In the genomic region with DNA sequence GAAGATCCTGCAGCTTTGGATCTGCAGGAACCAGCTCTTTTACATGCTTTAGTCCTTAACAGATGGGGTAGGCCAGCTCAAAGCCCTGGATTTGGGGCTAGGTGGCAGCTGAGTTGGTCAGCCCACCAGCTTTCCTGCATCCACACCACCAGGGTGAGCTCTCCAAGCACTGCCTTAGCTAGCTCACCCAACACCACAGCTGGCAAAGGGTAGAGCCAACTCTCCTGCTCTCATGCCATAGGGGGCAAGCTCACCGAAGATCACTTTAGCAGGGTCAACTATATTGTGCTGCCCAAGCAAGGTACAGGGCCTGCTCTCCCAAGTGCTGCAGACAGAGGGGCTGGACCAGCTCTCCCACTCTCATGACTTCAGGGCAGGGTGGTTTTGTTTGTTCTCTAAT, we compare ENCODE assay signal across 22 mouse cellular contexts. TPM values are rescaled to one million over a fixed set of nuclear protein-coding genes. Genes with fewer than 3 reads are reported as not detected.
"Had no signal": no experiment of that assay in that cellular context is flagged by ENCODE, and none has a peak within 500 bp of the region (broad histone marks: within the 10 kb centered on the region; RNA-seq: fewer than 3 reads in every experiment).

No protein-coding gene starts in this region.

- H3K4me3 ChIP-seq: kidney, embryonic 15.5 days; limb, embryonic 12.5 days; limb, embryonic 15.5 days; lung, embryonic 15.5 days; midbrain, embryonic 12.5 days; midbrain, embryonic 15.5 days; neural tube, embryonic 12.5 days; neural tube, embryonic 15.5 days; stomach, embryonic 15.5 days had no signal

- H3K4me2 ChIP-seq: kidney, embryonic 15.5 days; limb, embryonic 12.5 days; limb, embryonic 15.5 days; liver, embryonic 11.5 days; lung, embryonic 15.5 days; midbrain, embryonic 12.5 days; midbrain, embryonic 15.5 days; neural tube, embryonic 12.5 days; neural tube, embryonic 15.5 days; stomach, embryonic 15.5 days had no signal

- H3K36me3 ChIP-seq: kidney, embryonic 15.5 days; limb, embryonic 12.5 days; limb, embryonic 15.5 days; lung, embryonic 15.5 days; midbrain, embryonic 12.5 days; midbrain, embryonic 15.5 days; neural tube, embryonic 12.5 days; neural tube, embryonic 15.5 days; stomach, embryonic 15.5 days had no signal

- DNase-seq: kidney, adult 8-10 months; kidney, postnatal 10 days; kidney, postnatal 36 days; left cerebral cortex, postnatal 4 days; liver, postnatal 0 days; right cerebral cortex, adult 18-20 months; right cerebral cortex, postnatal 14 days; right cerebral cortex, postnatal 4 days; spleen, adult 18-20 months; thymus, postnatal 25 days had no signal

- H3K9ac ChIP-seq: kidney, embryonic 15.5 days; limb, embryonic 12.5 days; limb, embryonic 15.5 days; liver, embryonic 14.5 days; liver, postnatal 0 days; lung, embryonic 15.5 days; midbrain, embryonic 12.5 days; midbrain, embryonic 15.5 days; neural tube, embryonic 12.5 days; neural tube, embryonic 15.5 days; stomach, embryonic 15.5 days had no signal

- H3K27me3 ChIP-seq: neural tube, embryonic 15.5 days had no signal

- H3K9me3 ChIP-seq: kidney, embryonic 15.5 days; limb, embryonic 12.5 days; limb, embryonic 15.5 days; lung, embryonic 15.5 days; midbrain, embryonic 12.5 days; midbrain, embryonic 15.5 days; neural tube, embryonic 12.5 days; neural tube, embryonic 15.5 days; stomach, embryonic 15.5 days had no signal

- ATAC-seq: liver, postnatal 0 days; midbrain, embryonic 15.5 days had no signal

- H3K27ac ChIP-seq: kidney, embryonic 15.5 days; limb, embryonic 12.5 days; limb, embryonic 15.5 days; liver, embryonic 14.5 days; lung, embryonic 15.5 days; macrophage; midbrain, embryonic 12.5 days; midbrain, embryonic 15.5 days; neural tube, embryonic 12.5 days; neural tube, embryonic 15.5 days; stomach, embryonic 15.5 days had no signal

RNA-seq across cellular contexts. Expression of a gene that starts 6.6 kb away (rescaled TPM):
- polyA plus RNA-seq: macrophage had no signal
